Mouse (Mus musculus): ENCODE results near the gene Klhl30.

Klhl30 gene

DNA sequence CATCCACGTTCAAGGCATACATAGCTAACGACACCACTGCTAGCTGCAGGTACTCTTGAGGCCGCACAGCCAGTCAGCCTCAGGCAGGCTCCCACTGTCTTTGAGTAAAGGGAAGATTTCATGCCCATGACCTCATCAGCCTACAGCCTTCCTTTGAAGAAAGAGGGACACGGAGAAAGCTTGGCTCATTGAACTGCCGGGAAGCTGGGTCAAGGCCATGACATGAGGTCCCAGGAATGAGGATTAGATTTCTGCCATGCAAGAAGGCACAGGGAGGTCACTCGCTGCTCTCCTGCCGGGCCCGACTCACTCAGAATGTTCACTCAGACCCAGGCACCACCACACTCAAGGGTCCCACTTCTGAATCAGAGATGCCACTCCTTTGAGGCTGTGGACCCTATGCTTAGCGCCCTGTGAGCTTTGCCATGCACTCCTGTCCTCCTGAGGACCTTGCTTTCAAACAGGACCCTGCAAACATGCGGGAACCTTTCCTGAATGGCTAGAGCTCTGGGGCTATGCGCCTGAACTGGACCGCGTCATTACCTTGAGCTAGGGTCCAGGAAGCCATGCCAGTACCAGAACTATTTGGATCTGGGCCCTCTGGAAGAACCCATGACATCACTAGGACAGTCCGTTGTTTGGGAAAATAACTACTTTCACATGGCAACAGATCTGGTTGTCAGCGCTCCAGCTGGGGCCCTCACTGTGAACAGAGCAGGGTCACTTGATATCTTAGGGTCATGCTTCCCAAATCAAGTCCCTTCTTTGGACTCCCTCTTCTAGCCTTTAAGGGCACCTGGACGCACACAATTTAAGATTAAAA, 14.2 kb downstream of the Klhl30 start:
- no peak for DNase-seq (ENCODE audit: low spot score in 2 of 2)

- DNase-seq (ENCODE audit: low spot score in 2 of 2): no peak
These were observed 15.0 kb downstream of the Klhl30 start for GRCm38 (mm10) chr1:91365816-91366214.

GRCm38 (mm10) chr1:91366215-91367108, 15.6 kb downstream of the Klhl30 start, which contains the start of gene Erfe:
TSS of gene Erfe (plus strand) at chr1:91366430.
- peak in 1 of 2 experiments; percentile 54 for DNase-seq (ENCODE audit: low spot score in 2 of 2)

DNA sequence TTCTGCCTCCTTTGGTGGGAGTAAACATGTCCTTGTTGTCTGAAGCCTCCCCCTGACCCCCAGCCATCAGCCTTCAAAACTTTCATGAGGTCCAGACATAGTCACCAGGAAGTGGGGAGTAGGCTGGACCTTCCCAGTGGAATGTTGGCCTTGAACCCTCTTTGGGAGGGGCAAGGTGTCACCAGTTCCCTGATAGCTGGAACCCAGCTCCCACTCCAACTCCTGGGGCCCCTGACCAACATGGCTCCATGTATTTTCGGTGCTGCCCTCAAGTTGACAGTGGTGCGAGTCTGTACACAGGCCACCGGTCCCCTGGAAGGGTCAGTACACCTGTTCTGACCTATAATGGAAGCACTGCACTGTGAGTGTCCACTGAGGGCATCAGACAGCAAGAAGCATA, 16.5 kb downstream of the Klhl30 start:
- no peak for DNase-seq (ENCODE audit: low spot score in 2 of 2)

DNA sequence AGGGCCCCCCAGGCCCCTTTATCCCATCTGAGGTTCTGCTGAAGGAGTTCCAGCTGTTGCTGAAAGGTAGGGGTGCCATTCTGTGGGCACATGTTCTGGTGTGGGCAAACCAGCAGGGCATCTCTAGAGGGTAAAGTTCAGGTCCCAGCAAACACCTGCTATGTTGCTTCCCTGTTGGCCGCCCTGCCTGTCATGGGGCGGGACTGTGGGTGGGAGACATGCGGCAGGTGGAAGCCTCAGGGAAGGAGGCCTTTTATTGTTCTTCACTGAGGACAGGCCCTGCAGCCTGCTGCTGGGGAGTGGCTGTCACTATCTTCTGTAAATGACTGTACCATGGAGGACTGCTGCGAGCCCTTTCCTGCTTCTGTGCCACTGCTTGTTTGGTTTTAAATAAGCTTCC, 18.6 kb downstream of the Klhl30 start:
- no peak for DNase-seq (ENCODE audit: low spot score in 2 of 2)

GRCm38 (mm10) chr1:91370055-91370454, 19.2 kb downstream of the Klhl30 start:
- no peak for DNase-seq (ENCODE audit: low spot score in 2 of 2)

- DNase-seq (ENCODE audit: low spot score in 2 of 2): no peak
These were observed 22.6 kb downstream of the Klhl30 start for GRCm38 (mm10) chr1:91373414-91373835.

- peak; percentile 42 to 72 for DNase-seq (ENCODE audit: low spot score in 2 of 2)
These were observed 29.8 kb downstream of the Klhl30 start for GRCm38 (mm10) chr1:91380453-91381090.

- DNase-seq (ENCODE audit: low spot score in 2 of 2): no peak
These were observed 30.3 kb downstream of the Klhl30 start for GRCm38 (mm10) chr1:91381091-91381471.

DNA sequence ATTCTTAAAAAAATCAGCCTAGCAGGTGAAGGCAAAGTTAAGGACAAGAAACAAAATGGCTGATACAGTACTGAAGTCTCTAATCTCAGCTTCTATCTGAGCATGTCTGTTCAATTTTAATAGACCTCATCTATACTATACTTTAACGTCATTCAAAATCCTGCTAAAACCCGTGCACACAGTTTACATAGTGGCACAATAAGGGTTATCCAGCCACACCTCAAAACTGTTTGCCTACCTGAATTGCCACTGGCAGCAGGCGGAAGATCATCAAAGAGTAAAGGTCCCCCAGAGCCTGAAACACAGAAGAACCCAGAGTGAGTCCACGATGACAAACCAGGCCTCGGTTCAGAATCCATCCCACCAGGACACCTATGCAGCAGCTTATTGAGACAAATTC, 39.6 kb downstream of the Klhl30 start:
- DNase-seq (ENCODE audit: low spot score in 2 of 2): no peak

DNA sequence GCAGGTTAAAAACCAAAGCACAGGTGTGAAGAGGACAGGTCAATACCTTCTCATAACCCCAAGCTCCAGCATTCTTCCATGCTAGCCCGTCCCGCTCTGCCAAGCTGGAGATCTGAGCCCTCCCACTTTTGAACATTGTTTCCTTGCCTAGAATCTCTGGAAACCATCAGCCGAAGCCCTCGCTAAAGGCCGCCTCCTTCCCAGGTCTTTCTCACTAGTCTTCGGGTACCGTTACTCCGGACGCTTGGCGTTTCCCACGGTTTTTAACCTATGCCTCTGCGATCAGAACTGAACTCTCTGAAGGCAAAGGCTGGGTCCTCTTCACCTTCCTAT, 47.1 kb downstream of the Klhl30 start:
- DNase-seq (ENCODE audit: low spot score in 2 of 2): no peak

GRCm38 (mm10) chr1:91398260-91399062, 47.6 kb downstream of the Klhl30 start, which contains the start of gene Ilkap:
TSS of gene Ilkap (minus strand) at chr1:91398815.
- peak; percentile 70 to 77 for DNase-seq (ENCODE audit: low spot score in 2 of 2)

GRCm38 (mm10) chr1:91404976-91405375, 54.2 kb downstream of the Klhl30 start:
- no peak for DNase-seq (ENCODE audit: low spot score in 2 of 2)

DNA sequence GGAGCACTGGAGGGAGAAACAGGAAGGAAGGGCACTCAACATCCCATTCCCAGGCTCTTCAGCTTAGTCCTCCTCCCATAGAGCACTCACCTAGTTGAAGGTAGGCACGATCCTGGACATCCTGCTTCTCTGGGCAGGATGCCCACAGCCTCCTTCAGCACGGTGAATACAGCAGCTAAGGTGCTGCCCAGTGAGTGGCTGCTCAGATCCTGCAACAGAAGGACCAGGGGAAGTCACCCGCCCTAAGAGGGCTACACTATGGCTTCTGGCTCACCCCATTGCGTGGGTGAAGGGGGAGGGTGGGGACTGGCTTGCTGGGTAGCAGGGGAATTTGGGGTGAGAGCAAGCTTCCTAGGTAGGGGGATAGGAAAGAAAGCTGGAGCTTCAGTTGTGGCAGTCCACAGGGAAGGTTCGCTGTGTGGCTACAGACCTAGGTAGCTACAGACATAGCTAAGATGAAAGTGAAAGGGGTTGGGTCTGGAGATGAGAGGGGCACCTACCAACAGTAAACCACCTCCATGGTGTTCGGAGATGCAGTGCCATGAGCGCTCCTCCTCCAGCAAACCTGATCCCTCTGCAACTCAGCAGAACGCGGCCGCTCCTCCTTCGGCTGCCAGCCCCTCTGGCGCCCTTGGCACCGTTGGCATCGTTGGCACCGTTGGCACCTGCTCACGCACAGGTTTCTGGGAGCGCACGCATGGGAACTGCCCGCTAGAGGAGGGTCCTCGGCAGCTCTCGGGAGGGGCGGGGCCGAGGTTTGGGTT, 54.8 kb downstream of the Klhl30 start:
- DNase-seq (ENCODE audit: low spot score in 2 of 2): no peak

GRCm38 (mm10) chr1:91407819-91408218, 57.0 kb downstream of the Klhl30 start:
- no peak for DNase-seq (ENCODE audit: low spot score in 2 of 2)

GRCm38 (mm10) chr1:91411631-91412285, 60.9 kb downstream of the Klhl30 start:
- no peak for DNase-seq (ENCODE audit: low spot score in 2 of 2)

Data from frontal cortex, postnatal 10 days (tissue).